Mouse (Mus musculus) C2C12 (cell line): ENCODE results near the gene 1700030K09Rik. TPM values are rescaled to one million over a fixed set of nuclear protein-coding genes. Genes with fewer than 3 reads are reported as not detected.

ENCODE experiments used
- H3K27me3 ChIP-seq: one replicate; pipeline ENCODE4 v1.6.1; 2011; ENCODE audit not compliant: control insufficient read depth, insufficient read depth, insufficient read length
- H3K36me3 ChIP-seq: one replicate; pipeline ENCODE4 v1.6.1; 2011; ENCODE audit not compliant: control insufficient read depth, insufficient read depth
- H3K4me3 ChIP-seq: one replicate; pipeline ENCODE4 v1.5.1; 2011; ENCODE audit warnings: mild to moderate bottlenecking, control low read depth; ENCODE audit not compliant: poor library complexity, insufficient read depth, severe bottlenecking
- H3K79me2 ChIP-seq: one replicate; pipeline ENCODE4 v1.6.1; 2011; ENCODE audit not compliant: control insufficient read depth, insufficient read depth
- H3K79me3 ChIP-seq: one replicate; pipeline ENCODE4 v1.6.1; 2011; ENCODE audit warnings: low read depth, control low read depth
- H3ac ChIP-seq: one replicate; pipeline ENCODE3; 2011; ENCODE audit warnings: low read depth; ENCODE audit not compliant: control insufficient read depth, insufficient read length
- CEBPB ChIP-seq: IDR thresholded peaks from one replicate; pipeline ENCODE4 v1.6.1; 2011; ENCODE audit warnings: low read depth, mild to moderate bottlenecking, control low read depth, moderate library complexity
- CTCF ChIP-seq: IDR thresholded peaks from one replicate; pipeline ENCODE4 v1.5.1; 2011; ENCODE audit not compliant: control insufficient read depth, insufficient read depth, insufficient read length
- FOSL1 ChIP-seq: IDR thresholded peaks from one replicate; pipeline ENCODE4 v1.8.0; 2011; ENCODE audit warnings: mild to moderate bottlenecking, low read length; ENCODE audit not compliant: poor library complexity, insufficient read depth, severe bottlenecking
- MAX ChIP-seq: IDR thresholded peaks from one replicate; pipeline ENCODE4 v1.6.1; 2011; ENCODE audit warnings: mild to moderate bottlenecking, control low read depth
- MYOD1 ChIP-seq: IDR thresholded peaks from one replicate; pipeline ENCODE4 v1.6.1; 2011; ENCODE audit warnings: low read depth; ENCODE audit not compliant: control insufficient read depth, insufficient read length
- MYOG ChIP-seq: IDR thresholded peaks from one replicate; pipeline ENCODE4 v1.6.1; 2011; ENCODE audit not compliant: control insufficient read depth, insufficient read length; ENCODE audit errors: extremely low read depth
- USF1 ChIP-seq: IDR thresholded peaks from one replicate; pipeline ENCODE4 v1.6.1; 2011; ENCODE audit warnings: low read depth, mild to moderate bottlenecking, control low read depth, moderate library complexity
- polyA plus RNA-seq: library from polyadenylated mRNA; unstranded; fragments of >200 nt; fragmentation: generic; extraction: Trizol; gene quantifications from one replicate; pipeline ENCODE4 v1.2.1, GENCODE M21; 2012; ENCODE audit warnings: missing spikeins

Gene 1700030K09Rik
- polyA plus RNA-seq, 1 experiment, result 5.9 TPM

GRCm38 (mm10) chr8:72453904-72454303, 10.2 kb downstream of the 1700030K09Rik start:
- no peak overlapping the region for H3ac ChIP-seq
- no peak for TF ChIP-seq USF1
- no peak for TF ChIP-seq MYOD1
- no peak for TF ChIP-seq MYOG
- no peak for TF ChIP-seq CEBPB
- TF ChIP-seq FOSL1, result no peak
- no peak for TF ChIP-seq MAX
- no peak for TF ChIP-seq CTCF
- no peak overlapping the region for H3K4me3 ChIP-seq
- no peaks in the 10 kb centered on the region for H3K79me3 ChIP-seq
- no peaks in the 10 kb centered on the region for H3K79me2 ChIP-seq
- no peaks in the 10 kb centered on the region for H3K27me3 ChIP-seq
- H3K36me3 ChIP-seq, result peaks cover 21% of the 10 kb centered on the region

GRCm38 (mm10) chr8:72455317-72455716, 11.6 kb downstream of the 1700030K09Rik start:
- no peak overlapping the region for H3K4me3 ChIP-seq
- no peaks in the 10 kb centered on the region for H3K79me2 ChIP-seq
- H3K27me3 ChIP-seq, result no peaks in the 10 kb centered on the region
- peaks cover 26% of the 10 kb centered on the region for H3K36me3 ChIP-seq
- TF ChIP-seq CTCF, result no peak
- no peak for TF ChIP-seq USF1
- no peak for TF ChIP-seq MYOG
- no peak for TF ChIP-seq CEBPB
- no peak for TF ChIP-seq MAX
- no peak for TF ChIP-seq FOSL1
- no peak for TF ChIP-seq MYOD1
- no peak overlapping the region for H3ac ChIP-seq
- no peaks in the 10 kb centered on the region for H3K79me3 ChIP-seq

- Histone ChIP-seq H3ac (no peak overlapping the region), H3K4me3 (no peak overlapping the region), H3K27me3 (no peaks in the 10 kb centered on the region), H3K79me2 (no peaks in the 10 kb centered on the region), H3K79me3 (no peaks in the 10 kb centered on the region), H3K36me3 (peaks cover 40% of the 10 kb centered on the region)
- TF ChIP-seq MYOG, result no peak
- no peak for TF ChIP-seq MAX
- TF ChIP-seq MYOD1, result no peak
- TF ChIP-seq CTCF, result no peak
- no peak for TF ChIP-seq CEBPB
- TF ChIP-seq USF1, result no peak
- TF ChIP-seq FOSL1, result no peak
Observed at GRCm38 (mm10) chr8:72457806-72458205, 14.1 kb downstream of the 1700030K09Rik start.

DNA sequence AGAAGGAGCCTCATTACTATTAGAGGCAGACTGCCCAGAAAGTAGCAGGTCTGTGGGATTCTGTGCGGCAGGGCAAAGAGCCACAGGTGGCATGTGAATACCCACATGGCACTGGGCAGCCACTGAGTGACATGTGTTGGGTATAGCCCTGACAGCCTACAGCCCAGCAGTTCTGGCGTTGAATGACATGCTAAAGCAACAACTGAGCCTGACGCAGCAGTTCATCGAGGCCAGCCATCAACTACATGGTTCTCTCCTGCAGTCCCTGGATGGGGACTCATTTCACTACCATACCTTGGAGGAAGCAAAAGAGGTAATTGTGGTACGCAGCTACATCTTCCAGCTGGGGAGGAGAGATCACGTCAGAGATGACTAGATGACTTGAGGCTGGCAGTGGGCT, 14.8 kb downstream of the 1700030K09Rik start:
- Histone ChIP-seq H3K27me3 (no peaks in the 10 kb centered on the region), H3K79me2 (no peaks in the 10 kb centered on the region), H3K36me3 (peaks cover 44% of the 10 kb centered on the region), H3K4me3 (no peak overlapping the region), H3K79me3 (no peaks in the 10 kb centered on the region), H3ac (no peak overlapping the region)
- TF ChIP-seq CEBPB (no peak), FOSL1 (no peak), MYOD1 (no peak), CTCF (no peak), MAX (no peak), MYOG (no peak), USF1 (no peak)

GRCm38 (mm10) chr8:72459881-72460533, 16.3 kb downstream of the 1700030K09Rik start:
- H3K27me3 ChIP-seq, result no peaks in the 10 kb centered on the region
- no peak for TF ChIP-seq USF1
- TF ChIP-seq CTCF, result no peak
- TF ChIP-seq MYOG, result no peak
- no peak for TF ChIP-seq MYOD1
- TF ChIP-seq MAX, result no peak
- TF ChIP-seq CEBPB, result no peak
- no peak for TF ChIP-seq FOSL1
- peaks cover 56% of the 10 kb centered on the region for H3K36me3 ChIP-seq
- no peaks in the 10 kb centered on the region for H3K79me3 ChIP-seq
- H3K79me2 ChIP-seq, result no peaks in the 10 kb centered on the region
- H3ac ChIP-seq, result no peak overlapping the region
- no peak overlapping the region for H3K4me3 ChIP-seq
